Mouse (Mus musculus) heart, adult 2 months (tissue): ENCODE measurements around the gene Hrh2.

Experiments used
- CTCF ChIP-seq: fragments of 200-600 bp; IDR thresholded peaks from 2 replicates; pipeline ENCODE4 v1.8.1; 2022; ENCODE audit warnings: antibody characterized with exemption, mild to moderate bottlenecking, moderate library complexity
- EP300 ChIP-seq: fragments of 200-500 bp; IDR thresholded peaks from 2 replicates; pipeline ENCODE4 v1.6.1; 2011; ENCODE audit warnings: low read depth, low read length, control low read depth; ENCODE audit not compliant: insufficient read depth
- POLR2A ChIP-seq: fragments of 200-500 bp; IDR thresholded peaks from 2 replicates; pipeline ENCODE4 v1.6.1; 2011; ENCODE audit warnings: mild to moderate bottlenecking, low read depth, low read length, control low read depth; ENCODE audit not compliant: insufficient read depth

DNA sequence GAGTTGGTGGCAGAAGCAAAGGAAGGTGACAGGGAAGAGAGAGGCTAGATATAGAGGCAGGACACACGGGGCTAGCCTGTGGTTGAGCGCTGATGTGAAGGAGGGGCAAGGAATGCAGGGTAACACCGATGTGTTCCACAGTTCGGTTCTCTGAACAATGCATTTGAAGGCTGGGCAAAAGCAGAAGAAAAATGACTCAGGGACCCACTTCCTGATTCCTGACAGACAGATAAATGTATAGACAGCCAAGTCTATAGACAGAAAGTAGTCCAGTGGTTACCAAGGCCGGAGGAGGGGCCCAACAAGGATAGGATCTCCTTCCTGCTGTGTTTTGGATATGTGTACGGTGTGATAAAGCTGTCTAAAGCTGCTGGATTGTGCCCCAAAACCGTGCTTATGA is 13.3 kb downstream of the Hrh2 start:
- no peak for TF ChIP-seq EP300
- no peak for TF ChIP-seq POLR2A
- no peak for TF ChIP-seq CTCF
